Mouse (Mus musculus): ENCODE measurements around the gene Gm44511. TPM values are rescaled to one million over a fixed set of nuclear protein-coding genes. Genes with fewer than 3 reads are reported as not detected.

Gm44511 gene
- 0.43 TPM in 1 of 2 replicates, not detected in the other for polyA plus RNA-seq (2015; fragmentation: Nextera tagmentation; extraction: Ambion mirVana)

GRCm38 (mm10) chr6:128826132-128826531, at the start of gene Gm44511, which contains the start of gene Klrb1b:
Gene Gm44511 (minus strand): TSS chr6:128826315.
Gene Klrb1b (minus strand): TSS chr6:128826331.

DNA sequence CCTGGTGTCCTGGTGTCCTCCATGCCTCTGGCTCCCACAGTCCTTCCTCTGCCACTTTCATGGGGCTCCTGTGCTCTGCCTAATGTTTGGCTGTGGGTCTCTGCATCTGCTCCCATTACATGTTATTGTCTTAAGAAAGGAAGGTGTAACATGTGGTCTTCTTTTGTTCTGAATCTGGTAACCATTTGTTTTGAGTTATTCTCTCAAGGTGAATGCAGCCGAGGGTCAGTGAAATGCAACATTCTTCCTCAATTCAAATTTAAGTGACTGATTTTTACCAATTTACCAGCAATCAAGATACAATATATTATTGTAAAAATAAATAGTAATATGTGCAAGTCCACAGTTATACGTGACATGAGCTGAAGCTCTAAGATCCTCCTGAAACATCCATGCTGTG, 37.0 kb downstream of the Gm44511 start, which contains the start of gene Klrb1c:
TSS of gene Klrb1c (minus strand) at position 101 of the 400 bp plus-strand sequence.

Other genes starting within 250 kb of the Gm44511 start
- 0.80 and 1.3 TPM in 2 replicates for gene A2ml1, start 244.7 kb downstream of the Gm44511 start, polyA plus RNA-seq (2015; fragmentation: Nextera tagmentation; extraction: Ambion mirVana)
- gene Klrb1a, start 202.8 kb downstream of the Gm44511 start, polyA plus RNA-seq (2015; fragmentation: Nextera tagmentation; extraction: Ambion mirVana) = 0.14 TPM in 1 of 2 replicates, not detected in the other
- gene Clec2h, start 163.9 kb downstream of the Gm44511 start, polyA plus RNA-seq (2015; fragmentation: Nextera tagmentation; extraction: Ambion mirVana) = 1.1 TPM in 1 of 2 replicates, not detected in the other
- gene Klrb1, start 103.3 kb downstream of the Gm44511 start, polyA plus RNA-seq (2015; fragmentation: Nextera tagmentation; extraction: Ambion mirVana) = not detected in 2 replicates
- 0.46 and 0.57 TPM in 2 replicates for gene Klrb1c, start 37.1 kb downstream of the Gm44511 start, polyA plus RNA-seq (2015; fragmentation: Nextera tagmentation; extraction: Ambion mirVana)
- gene Klrb1b, start within 50 bp of the Gm44511 start, polyA plus RNA-seq (2015; fragmentation: Nextera tagmentation; extraction: Ambion mirVana) = 0.25 and 0.65 TPM in 2 replicates
- gene Clec2i, start 61.3 kb upstream of the Gm44511 start, polyA plus RNA-seq (2015; fragmentation: Nextera tagmentation; extraction: Ambion mirVana) = 0.33 TPM in 1 of 2 replicates, not detected in the other
- gene BC035044, start 64.8 kb upstream of the Gm44511 start, polyA plus RNA-seq (2015; fragmentation: Nextera tagmentation; extraction: Ambion mirVana) = 1.2 and 1.4 TPM in 2 replicates
- gene Clec2g, start 108.1 kb upstream of the Gm44511 start, polyA plus RNA-seq (2015; fragmentation: Nextera tagmentation; extraction: Ambion mirVana) = not detected in 2 replicates
- 0.14 TPM in 1 of 2 replicates, not detected in the other for gene Klrb1f, start 219.6 kb upstream of the Gm44511 start, polyA plus RNA-seq (2015; fragmentation: Nextera tagmentation; extraction: Ambion mirVana)